Mouse (Mus musculus) E14TG2a.4 (cell line): ENCODE measurements around the gene Gm45753.

Experiments used
- CTCF ChIP-seq: conservative IDR thresholded peaks from 2 replicates; pipeline ENCODE4 v1.5.1; 2014; ENCODE audit warnings: low read length
- NANOG ChIP-seq: IDR thresholded peaks from 2 replicates; pipeline ENCODE4 v1.6.1; 2014; ENCODE audit warnings: borderline replicate concordance, low read length, mixed read lengths

- TF ChIP-seq CTCF (no peak), NANOG (no peak)
Observed at GRCm38 (mm10) chr8:45305479-45305878, 2.8 kb downstream of the Gm45753 start.
